Mouse (Mus musculus) lung, embryonic 14.5 days (tissue): ENCODE data around the gene Pacrg. TPM values are rescaled to one million over a fixed set of nuclear protein-coding genes. Genes with fewer than 3 reads are reported as not detected.

Experiments
- ATAC-seq: fragments of 200-750 bp; cut with Nextera tagmentation; 2 replicates; pipeline ENCODE4 v1.8.0; 2017; ENCODE audit warnings: mild to moderate bottlenecking, moderate TSS enrichment, moderate library complexity; ENCODE audit not compliant: insufficient read depth
- DNase-seq: peaks from one replicate; pipeline ENCODE4 v3.0.0-alpha.2; 2015
- H3K27ac ChIP-seq: fragments of 300-500 bp; sonication (generic); 2 replicates; pipeline ENCODE4 v1.5.1; 2014; ENCODE audit warnings: low read depth, mild to moderate bottlenecking, moderate library complexity
- H3K27me3 ChIP-seq: fragments of 300-500 bp; sonication (generic); 2 replicates; pipeline ENCODE4 v1.6.1; 2014; ENCODE audit warnings: low read length, control low read depth; ENCODE audit not compliant: insufficient read depth
- H3K36me3 ChIP-seq: fragments of 300-500 bp; sonication (generic); 2 replicates; pipeline ENCODE4 v1.6.1; 2014; ENCODE audit warnings: control low read depth; ENCODE audit not compliant: insufficient read depth
- H3K4me1 ChIP-seq: fragments of 300-500 bp; sonication (generic); 2 replicates; pipeline ENCODE4 v1.6.1; 2014; ENCODE audit warnings: antibody characterized with exemption, control low read depth; ENCODE audit not compliant: insufficient read depth
- H3K4me2 ChIP-seq: fragments of 300-500 bp; sonication (generic); 2 replicates; pipeline ENCODE4 v1.6.1; 2014; ENCODE audit warnings: mild to moderate bottlenecking
- H3K4me3 ChIP-seq: fragments of 300-500 bp; sonication (generic); 2 replicates; pipeline ENCODE4 v1.5.1; 2014; ENCODE audit warnings: low read depth, low read length
- H3K9ac ChIP-seq: fragments of 300-500 bp; sonication (generic); 2 replicates; pipeline ENCODE4 v1.6.1; 2014
- H3K9me3 ChIP-seq: fragments of 300-500 bp; sonication (generic); 2 replicates; pipeline ENCODE4 v1.6.1; 2016; ENCODE audit warnings: low read depth, low read length, control low read depth
- CTCF ChIP-seq: IDR thresholded peaks from 2 replicates; pipeline ENCODE4 v1.5.1; 2016; ENCODE audit warnings: antibody characterized with exemption, low read depth
- WGBS: fragments of 180-500 bp; shearing (Covaris S2); extraction: QIAGEN DNeasy Blood & Tissue Kit; methylation state at CpG from one replicate; pipeline ENCODE4 v1.1.7; 2014; 5-methylcytosine and 5-hydroxymethylcytosine counted together
- polyA plus RNA-seq: library from polyadenylated mRNA; unstranded; fragments of >200 nt; fragmentation: Nextera tagmentation; extraction: Ambion mirVana; gene quantifications from 2 replicates; pipeline ENCODE4 v1.2.1, GENCODE M21; 2014

The Pacrg gene
- polyA plus RNA-seq, 1 experiment from 2014 or later = 2.2 TPM

DNA sequence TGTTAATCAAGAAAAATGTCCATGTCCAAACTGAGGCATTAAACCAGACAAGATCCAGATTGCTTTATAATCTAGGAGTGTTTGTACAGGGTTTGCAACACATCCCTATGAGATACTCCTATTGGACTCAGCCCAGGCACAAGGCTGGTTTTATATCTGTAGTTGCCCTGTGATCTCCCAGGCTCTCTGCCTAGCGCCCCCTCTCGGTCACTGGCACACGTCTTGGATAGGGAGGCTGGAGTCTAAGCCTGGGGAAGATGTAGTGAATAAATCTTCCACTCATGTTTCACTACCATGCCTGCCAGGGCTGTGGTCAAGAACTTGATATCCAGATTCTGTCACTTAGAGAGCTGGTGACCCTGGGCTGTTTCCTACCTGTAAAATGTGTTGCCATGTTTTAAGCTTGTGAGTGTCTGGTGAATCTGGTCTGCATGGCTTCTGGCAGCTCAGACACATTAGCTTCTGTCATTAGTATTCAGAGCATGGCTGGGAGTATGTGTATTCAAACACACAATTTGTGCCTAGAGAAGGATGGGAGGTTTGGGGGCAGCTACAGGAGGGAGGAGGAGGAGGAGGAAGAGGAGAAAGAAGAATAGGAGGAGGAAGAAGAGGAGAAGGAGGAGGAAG, 310.7 kb downstream of the Pacrg start:
- Histone ChIP-seq H3K36me3 (no peaks in the 10 kb centered on the region), H3K9me3 (no peaks in the 10 kb centered on the region), H3K4me3 (no peak overlapping the region), H3K9ac (no peak overlapping the region), H3K27me3 (no peaks in the 10 kb centered on the region), H3K27ac (no peak overlapping the region), H3K4me1 (no peaks in the 10 kb centered on the region), H3K4me2 (no peak overlapping the region)
- 66% methylated on average over 3 of the region's 3 CpGs for WGBS
- no peak for ATAC-seq
- DNase-seq = no peak
- no peak for TF ChIP-seq CTCF

DNA sequence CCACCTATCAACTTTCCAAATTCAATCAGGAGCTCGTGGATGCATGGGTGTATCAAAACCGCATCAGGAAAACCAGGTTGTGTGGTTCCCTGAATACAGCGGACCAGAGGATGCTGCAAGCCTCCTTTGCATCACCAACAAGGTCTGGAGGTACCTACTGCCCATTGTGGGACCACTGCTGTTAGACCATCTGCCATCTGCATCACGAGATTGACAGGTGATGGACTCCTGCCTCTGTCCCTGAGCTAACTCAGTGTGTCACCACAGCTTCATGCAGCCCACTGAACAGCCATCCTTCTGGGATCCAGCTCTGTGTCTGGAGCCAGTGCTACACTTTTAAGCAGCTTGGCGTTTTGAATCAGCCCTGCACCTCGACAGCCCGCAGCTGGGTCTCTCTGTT, 318.8 kb downstream of the Pacrg start:
- DNase-seq (no peak), ATAC-seq (no peak)
- H3K27me3 ChIP-seq = no peaks in the 10 kb centered on the region
- no peaks in the 10 kb centered on the region for H3K36me3 ChIP-seq
- no peak for TF ChIP-seq CTCF
- H3K4me3 ChIP-seq = no peak overlapping the region
- no peaks in the 10 kb centered on the region for H3K4me1 ChIP-seq
- no peak overlapping the region for H3K27ac ChIP-seq
- H3K9ac ChIP-seq = no peak overlapping the region
- H3K9me3 ChIP-seq = no peaks in the 10 kb centered on the region
- no peak overlapping the region for H3K4me2 ChIP-seq
- WGBS = 77% methylated on average over 7 of the region's 7 CpGs

DNA sequence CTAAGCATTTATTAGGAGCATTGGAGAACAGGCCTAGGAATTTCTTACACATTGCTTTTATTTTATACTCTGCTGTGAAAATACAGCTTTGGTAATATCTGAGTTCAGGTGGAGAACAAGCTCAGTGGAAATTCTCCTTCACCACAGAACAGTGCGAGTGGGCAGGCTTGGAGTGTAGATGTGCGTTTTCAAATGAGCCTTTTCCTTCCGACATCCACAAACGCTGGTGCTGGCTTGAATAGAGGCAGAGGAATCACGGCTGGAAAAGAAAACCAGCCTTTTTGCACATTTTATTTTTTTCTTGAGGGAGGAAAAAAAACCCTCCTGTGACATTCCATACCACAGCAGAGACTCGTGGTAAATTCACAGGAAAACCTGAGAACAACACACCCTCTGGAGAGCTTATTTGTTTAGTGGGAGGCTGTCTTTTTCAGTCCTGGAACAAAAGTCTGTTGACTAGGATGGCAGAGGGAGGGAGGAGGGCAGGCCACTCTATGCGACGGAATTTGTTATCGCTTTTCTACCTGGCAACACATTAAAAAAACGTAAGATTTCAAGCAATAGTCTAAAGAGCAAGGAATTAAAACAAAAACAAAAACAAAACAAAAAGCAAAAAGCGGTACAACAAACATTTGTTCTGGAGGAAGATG, 320.5 kb downstream of the Pacrg start:
- no peaks in the 10 kb centered on the region for H3K9me3 ChIP-seq
- 40% methylated on average over 11 of the region's 11 CpGs for WGBS
- no peak for DNase-seq
- H3K27me3 ChIP-seq = no peaks in the 10 kb centered on the region
- no peak overlapping the region for H3K9ac ChIP-seq
- ATAC-seq = no peak
- TF ChIP-seq CTCF = no peak
- no peak overlapping the region for H3K27ac ChIP-seq
- H3K4me3 ChIP-seq = no peak overlapping the region
- 0 out of 2 replicates have a peak overlapping the region, but pooled peaks have one; percentile 12 for H3K4me2 ChIP-seq
- H3K36me3 ChIP-seq = no peaks in the 10 kb centered on the region
- peaks cover 6% of the 10 kb centered on the region; the same call in 1 of the 2 replicates for H3K4me1 ChIP-seq

DNA sequence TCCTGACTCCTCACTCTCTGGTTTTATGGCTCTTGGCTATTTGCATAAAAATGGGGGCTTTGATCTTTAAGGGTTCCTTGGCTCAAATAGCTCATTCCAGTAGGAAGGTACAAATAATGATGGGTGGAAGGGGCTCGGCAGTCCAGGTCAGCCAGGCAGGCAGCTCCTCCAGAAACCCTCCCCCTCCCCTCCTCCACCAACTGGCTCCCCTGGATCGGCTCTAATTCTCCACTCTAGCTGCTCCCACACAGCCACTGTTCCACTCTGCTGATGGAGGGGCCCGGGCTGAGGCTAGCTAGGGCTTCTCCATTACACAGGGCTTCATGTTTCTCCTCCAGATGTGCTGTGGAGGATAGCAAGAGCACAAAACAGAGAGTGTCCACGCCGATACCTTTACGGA, 325.3 kb downstream of the Pacrg start:
- WGBS = 56% methylated on average over 6 of the region's 6 CpGs
- H3K9me3 ChIP-seq = no peaks in the 10 kb centered on the region
- no peak for TF ChIP-seq CTCF
- H3K27me3 ChIP-seq = no peaks in the 10 kb centered on the region
- H3K4me2 ChIP-seq = no peak overlapping the region
- no peak for DNase-seq
- no peak overlapping the region for H3K27ac ChIP-seq
- H3K4me1 ChIP-seq = peaks cover 6% of the 10 kb centered on the region; the same call in 1 of the 2 replicates
- no peak overlapping the region for H3K4me3 ChIP-seq
- ATAC-seq = no peak; the same call in 1 of the 2 replicates
- no peaks in the 10 kb centered on the region for H3K36me3 ChIP-seq
- no peak overlapping the region for H3K9ac ChIP-seq

DNA sequence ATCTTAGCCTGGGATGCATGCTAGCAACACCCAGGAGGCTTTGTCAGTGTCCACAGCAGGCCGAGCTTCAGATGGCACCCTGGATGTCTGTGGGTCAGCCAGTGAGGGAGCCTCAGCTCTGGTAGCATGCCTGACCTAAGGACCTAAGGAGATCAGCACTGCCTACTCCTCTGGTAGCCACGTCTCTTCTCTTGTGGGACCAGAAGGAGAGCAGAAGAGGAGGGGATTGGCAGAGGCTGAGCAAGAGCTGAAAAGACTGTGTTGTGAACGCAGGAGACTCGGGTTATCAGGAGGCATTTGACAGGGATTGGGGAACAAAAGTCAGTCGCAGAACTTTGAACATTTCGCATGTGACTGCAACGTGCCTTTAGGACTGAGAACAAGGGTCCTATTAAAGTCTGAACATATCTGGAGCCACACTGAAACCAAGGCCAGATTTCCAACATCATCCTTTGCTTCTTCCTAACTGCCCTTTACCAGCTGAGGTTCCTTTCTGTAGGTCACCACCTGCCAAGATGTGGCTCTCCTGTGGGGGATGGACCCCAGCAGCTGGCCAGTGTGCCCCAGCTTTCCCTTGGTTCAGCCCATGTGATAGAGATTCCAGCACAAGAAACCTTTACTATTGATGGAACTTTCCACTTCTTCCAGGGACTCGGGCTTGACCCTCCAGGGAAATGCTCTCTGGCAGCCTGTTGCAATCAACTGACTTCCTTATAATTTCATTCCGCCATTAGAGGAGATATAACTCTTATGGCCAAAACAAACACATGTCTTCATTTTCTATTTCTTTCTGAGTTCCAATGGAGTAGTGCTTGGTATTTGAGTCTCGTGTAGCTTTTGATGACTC, 329.0 kb downstream of the Pacrg start:
- H3K9ac ChIP-seq = no peak overlapping the region
- WGBS = 80% methylated on average over 10 of the region's 10 CpGs
- no peak for DNase-seq
- H3K27ac ChIP-seq = no peak overlapping the region
- H3K9me3 ChIP-seq = no peaks in the 10 kb centered on the region
- H3K4me1 ChIP-seq = peaks cover 6% of the 10 kb centered on the region; the same call in 1 of the 2 replicates
- no peak overlapping the region for H3K4me3 ChIP-seq
- no peak overlapping the region for H3K4me2 ChIP-seq
- H3K36me3 ChIP-seq = no peaks in the 10 kb centered on the region
- ATAC-seq = no peak
- no peaks in the 10 kb centered on the region for H3K27me3 ChIP-seq
- no peak for TF ChIP-seq CTCF

DNA sequence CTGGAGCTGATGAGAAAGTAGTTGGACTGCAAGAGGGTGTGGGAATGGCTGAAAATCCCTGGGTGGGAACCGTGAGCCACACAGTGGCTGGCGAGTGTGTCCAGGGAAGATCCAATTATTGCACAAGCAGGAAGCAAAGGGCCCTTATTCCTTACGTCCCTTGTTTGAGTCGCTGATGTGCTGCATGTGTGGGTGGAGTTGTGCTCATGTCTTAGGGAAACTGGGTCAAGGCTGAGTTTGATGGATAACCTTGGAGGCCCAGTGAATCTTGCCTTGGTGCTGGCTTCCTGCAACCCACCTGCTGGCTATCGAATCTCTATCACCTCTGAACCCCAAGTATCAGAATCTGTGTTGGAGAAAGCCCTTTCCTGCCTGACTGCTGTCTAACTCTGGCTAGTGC, 329.6 kb downstream of the Pacrg start:
- no peak overlapping the region for H3K4me2 ChIP-seq
- TF ChIP-seq CTCF = no peak
- H3K27me3 ChIP-seq = no peaks in the 10 kb centered on the region
- 74% methylated on average over 5 of the region's 5 CpGs for WGBS
- H3K9ac ChIP-seq = no peak overlapping the region
- H3K27ac ChIP-seq = no peak overlapping the region
- H3K36me3 ChIP-seq = no peaks in the 10 kb centered on the region
- ATAC-seq (no peak), DNase-seq (no peak)
- no peak overlapping the region for H3K4me3 ChIP-seq
- peaks cover 6% of the 10 kb centered on the region; the same call in 1 of the 2 replicates for H3K4me1 ChIP-seq
- H3K9me3 ChIP-seq = no peaks in the 10 kb centered on the region

DNA sequence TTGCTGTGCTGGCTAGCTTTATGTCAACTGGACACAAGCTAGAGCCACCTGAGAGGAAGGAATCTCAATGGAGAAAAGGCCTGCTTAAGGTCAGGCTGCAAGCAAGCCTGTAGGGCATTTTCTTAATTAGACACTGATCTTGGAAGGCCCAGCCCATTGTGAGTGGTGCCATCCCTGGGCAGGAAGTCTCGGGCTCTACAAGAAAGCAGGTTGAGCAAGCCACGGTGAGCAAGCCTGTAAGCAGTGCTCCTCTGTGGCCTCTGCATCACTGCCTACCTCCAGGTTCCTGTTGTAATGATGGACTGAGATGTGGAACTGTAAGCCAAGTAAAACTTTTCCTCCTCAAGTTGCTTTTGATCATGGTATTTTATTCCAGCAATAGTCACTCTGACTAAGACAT, 332.0 kb downstream of the Pacrg start:
- ATAC-seq (no peak), DNase-seq (no peak)
- TF ChIP-seq CTCF = no peak
- H3K4me3 ChIP-seq = no peak overlapping the region
- no peaks in the 10 kb centered on the region for H3K36me3 ChIP-seq
- H3K9me3 ChIP-seq = no peaks in the 10 kb centered on the region
- no peaks in the 10 kb centered on the region for H3K27me3 ChIP-seq
- H3K27ac ChIP-seq = no peak overlapping the region
- 79% methylated on average over 2 of the region's 2 CpGs for WGBS
- no peaks in the 10 kb centered on the region for H3K4me1 ChIP-seq
- H3K9ac ChIP-seq = no peak overlapping the region
- no peak overlapping the region for H3K4me2 ChIP-seq
